In genomic region chr17:27393432-27393831, GRCm38 (mm10) we compare ENCODE assay signal across 12 mouse cellular contexts.
DNase-seq lines count a peak whose midpoint lies in the region; ATAC-seq and TF ChIP-seq lines count a peak whose summit lies in the region.
"Had no signal": no experiment of that assay in that cellular context is flagged by ENCODE, and none has a peak within 500 bp of the region (broad histone marks: within the 10 kb centered on the region; RNA-seq: fewer than 3 reads in every experiment).

No protein-coding gene starts in this region.

- H3K4me1 ChIP-seq in neural tube, embryonic 11.5 days (ENCODE audit: control insufficient read depth, insufficient read depth, low read length): 0 out of 2 replicates have a peak, but pooled peaks cover 4% of the 10 kb centered on the region
- peaks cover 24% of the 10 kb centered on the region for H3K4me1 ChIP-seq in midbrain, embryonic 14.5 days (ENCODE audit: control insufficient read depth, insufficient read depth, low read length)
- no peaks in the 10 kb centered on the region for H3K4me1 ChIP-seq in heart, embryonic 11.5 days (ENCODE audit: control insufficient read depth, insufficient read depth, low read length)

- no peaks in the 10 kb centered on the region for H3K27me3 ChIP-seq in neural tube, embryonic 11.5 days (ENCODE audit: control insufficient read depth, insufficient read depth, low read length)
- no peaks in the 10 kb centered on the region for H3K27me3 ChIP-seq in midbrain, embryonic 14.5 days (ENCODE audit: control insufficient read depth, insufficient read depth, low read length)
- H3K27me3 ChIP-seq in heart, embryonic 11.5 days (ENCODE audit: control insufficient read depth, insufficient read depth, low read length): peaks cover 3% of the 10 kb centered on the region; the same call in 1 of the 2 replicates
- H3K27me3 ChIP-seq: embryonic facial prominence, embryonic 15.5 days had no signal

- TF ChIP-seq POLR2A in brain, embryonic 14.5 days (IDR thresholded peaks at IDR 0.05; ENCODE audit: borderline replicate concordance, extremely low read depth, insufficient read depth, insufficient read length, poor library complexity, severe bottlenecking): no peak

- peak; percentile 18; the same call in 1 of the 2 replicates for TF ChIP-seq CTCF in brain, embryonic 14.5 days (IDR thresholded peaks at IDR 0.05; ENCODE audit: borderline replicate concordance, extremely low read depth, insufficient read depth, insufficient read length)

- no peak overlapping the region for H3K27ac ChIP-seq in neural tube, embryonic 11.5 days (ENCODE audit: low read depth, low read length)
- peak overlapping the region; percentile 43; the same call in 1 of the 2 replicates for H3K27ac ChIP-seq in midbrain, embryonic 14.5 days (replicated peaks; ENCODE audit: low read depth, low read length)
- no peak overlapping the region for H3K27ac ChIP-seq in heart, embryonic 11.5 days (ENCODE audit: low read depth, low read length)
- H3K27ac ChIP-seq: embryonic facial prominence, embryonic 15.5 days had no signal

- H3K9me3 ChIP-seq in neural tube, embryonic 11.5 days (ENCODE audit: control insufficient read depth, low read length): no peaks in the 10 kb centered on the region
- no peaks in the 10 kb centered on the region for H3K9me3 ChIP-seq in midbrain, embryonic 14.5 days (ENCODE audit: control insufficient read depth, low read length)
- H3K9me3 ChIP-seq in heart, embryonic 11.5 days (replicated peaks; ENCODE audit: control insufficient read depth, low read length): no peaks in the 10 kb centered on the region
- H3K9me3 ChIP-seq: embryonic facial prominence, embryonic 15.5 days had no signal

- no peak for ATAC-seq in neural tube, embryonic 11.5 days (ENCODE audit: insufficient read depth, low FRiP score, low TSS enrichment)
- no peak for ATAC-seq in midbrain, embryonic 14.5 days (ENCODE audit: low FRiP score, low TSS enrichment)
- ATAC-seq in heart, embryonic 11.5 days (replicated peaks; ENCODE audit: insufficient number of reproducible peaks, low FRiP score, low TSS enrichment): no peak

- DNase-seq in cerebellum, postnatal 14 days: peak; percentile 32 to 50
- DNase-seq in cerebellum, adult 9-11 months: no peak
- peak; percentile 38 for DNase-seq in neural tube, embryonic 11.5 days (ENCODE audit: low spot score)
- no peak for DNase-seq in neural tube, embryonic 10.5 days (ENCODE audit: extremely low spot score, low spot score)
- no peak for DNase-seq in brain, embryonic 14.5 days (ENCODE audit: low read depth)
- DNase-seq in midbrain, embryonic 14.5 days: no peak
- DNase-seq in thymus, adult 18-20 months: no peak
- DNase-seq: cerebellum, postnatal 25 days; kidney, adult 18-20 months had no signal

- H3K9ac ChIP-seq in neural tube, embryonic 11.5 days (ENCODE audit: low read length): no peak overlapping the region
- no peak overlapping the region for H3K9ac ChIP-seq in midbrain, embryonic 14.5 days (replicated peaks; ENCODE audit: low read length)
- no peak overlapping the region for H3K9ac ChIP-seq in heart, embryonic 11.5 days (ENCODE audit: low read depth, low read length)
- H3K9ac ChIP-seq: embryonic facial prominence, embryonic 15.5 days; heart, embryonic 12.5 days had no signal

- no peak overlapping the region for H3K4me2 ChIP-seq in neural tube, embryonic 11.5 days (ENCODE audit: low read depth)
- H3K4me2 ChIP-seq in midbrain, embryonic 14.5 days (ENCODE audit: low read length): no peak overlapping the region
- no peak overlapping the region for H3K4me2 ChIP-seq in heart, embryonic 11.5 days
- H3K4me2 ChIP-seq: embryonic facial prominence, embryonic 15.5 days; heart, embryonic 12.5 days had no signal

- WGBS in neural tube, embryonic 11.5 days: 89% methylated on average over 4 of the region's 4 CpGs
- whole genome bisulfite sequencing in midbrain, embryonic 14.5 days: 85% methylated on average over 4 of the region's 4 CpGs
- WGBS in heart, embryonic 11.5 days (ENCODE audit: insufficient replicate concordance): 78% methylated on average over 4 of the region's 4 CpGs

- no peak overlapping the region for H3K4me3 ChIP-seq in neural tube, embryonic 11.5 days (ENCODE audit: low read depth, low read length)
- H3K4me3 ChIP-seq in midbrain, embryonic 14.5 days (replicated peaks; ENCODE audit: low read depth, low read length): no peak overlapping the region
- no peak overlapping the region for H3K4me3 ChIP-seq in heart, embryonic 11.5 days (ENCODE audit: low read depth, low read length)
- H3K4me3 ChIP-seq: embryonic facial prominence, embryonic 15.5 days; heart, embryonic 12.5 days had no signal

- no peaks in the 10 kb centered on the region for H3K36me3 ChIP-seq in neural tube, embryonic 11.5 days (ENCODE audit: control insufficient read depth, insufficient read depth, low read length)
- no peaks in the 10 kb centered on the region for H3K36me3 ChIP-seq in midbrain, embryonic 14.5 days (ENCODE audit: control insufficient read depth, insufficient read depth, low read length)
- no peaks in the 10 kb centered on the region for H3K36me3 ChIP-seq in heart, embryonic 11.5 days (ENCODE audit: control insufficient read depth, insufficient read depth, low read length)
- H3K36me3 ChIP-seq: embryonic facial prominence, embryonic 15.5 days; heart, embryonic 12.5 days had no signal

Comparison
In these comparisons a context has a peak if more than half of its experiments do, and no peak if none do; other contexts are left out.
1. DNase-seq: peak in cerebellum, postnatal 14 days (2 of 2) and neural tube, embryonic 11.5 days (single experiment); none in cerebellum, adult 9-11 months (single experiment), neural tube, embryonic 10.5 days (single experiment), brain, embryonic 14.5 days (single experiment), midbrain, embryonic 14.5 days (single experiment) and thymus, adult 18-20 months (0 of 2).